Mouse (Mus musculus) liver, embryonic 15.5 days (tissue): Measurements from ENCODE around the gene Casc3. TPM values are rescaled to one million over a fixed set of nuclear protein-coding genes. Genes with fewer than 3 reads are reported as not detected.

Source experiments
- ATAC-seq: fragments of 200-750 bp; cut with Nextera tagmentation; 2 replicates; pipeline ENCODE4 v1.8.0; 2017; ENCODE audit warnings: moderate number of reproducible peaks, mild to moderate bottlenecking, moderate library complexity; ENCODE audit not compliant: insufficient read depth
- H3K27ac ChIP-seq: fragments of 300-500 bp; sonication (generic); replicated peaks from 2 replicates; pipeline ENCODE4 v1.5.1; 2015; ENCODE audit warnings: mild to moderate bottlenecking, inconsistent platforms
- H3K27me3 ChIP-seq: fragments of 300-500 bp; sonication (generic); 2 replicates; pipeline ENCODE4 v1.6.1; 2015; ENCODE audit warnings: mild to moderate bottlenecking, inconsistent platforms
- H3K36me3 ChIP-seq: fragments of 300-500 bp; sonication (generic); replicated peaks from 2 replicates; pipeline ENCODE4 v1.6.1; 2015; ENCODE audit warnings: moderate library complexity, mild to moderate bottlenecking, inconsistent platforms
- H3K4me1 ChIP-seq: fragments of 300-500 bp; sonication (generic); replicated peaks from 2 replicates; pipeline ENCODE4 v1.6.1; 2015; ENCODE audit warnings: inconsistent platforms
- H3K4me2 ChIP-seq: fragments of 300-500 bp; sonication (generic); 2 replicates; pipeline ENCODE4 v1.6.1; 2015; ENCODE audit warnings: moderate library complexity, mild to moderate bottlenecking, inconsistent platforms
- H3K4me3 ChIP-seq: fragments of 300-500 bp; sonication (generic); replicated peaks from 2 replicates; pipeline ENCODE4 v1.5.1; 2015; ENCODE audit warnings: mild to moderate bottlenecking, inconsistent platforms
- H3K9ac ChIP-seq: fragments of 300-500 bp; sonication (generic); 2 replicates; pipeline ENCODE4 v1.6.1; 2015; ENCODE audit warnings: moderate library complexity, mild to moderate bottlenecking, inconsistent platforms
- H3K9me3 ChIP-seq: fragments of 300-500 bp; sonication (generic); replicated peaks from 2 replicates; pipeline ENCODE4 v1.6.1; 2016; ENCODE audit warnings: inconsistent platforms
- WGBS: fragments of 180-500 bp; shearing (Covaris S2); methylation state at CpG from one replicate; pipeline ENCODE4 v1.1.7; 2015; ENCODE audit warnings: mixed read lengths; ENCODE audit not compliant: insufficient replicate concordance; 5-methylcytosine and 5-hydroxymethylcytosine counted together
- polyA plus RNA-seq: library from polyadenylated mRNA; unstranded; fragments of >200 nt; fragmentation: Nextera tagmentation; extraction: Ambion mirVana; gene quantifications from 2 replicates; pipeline ENCODE4 v1.2.1, GENCODE M21; 2015

Gene Casc3
- polyA plus RNA-seq, 1 experiment from 2014 or later = 14.4 TPM

DNA sequence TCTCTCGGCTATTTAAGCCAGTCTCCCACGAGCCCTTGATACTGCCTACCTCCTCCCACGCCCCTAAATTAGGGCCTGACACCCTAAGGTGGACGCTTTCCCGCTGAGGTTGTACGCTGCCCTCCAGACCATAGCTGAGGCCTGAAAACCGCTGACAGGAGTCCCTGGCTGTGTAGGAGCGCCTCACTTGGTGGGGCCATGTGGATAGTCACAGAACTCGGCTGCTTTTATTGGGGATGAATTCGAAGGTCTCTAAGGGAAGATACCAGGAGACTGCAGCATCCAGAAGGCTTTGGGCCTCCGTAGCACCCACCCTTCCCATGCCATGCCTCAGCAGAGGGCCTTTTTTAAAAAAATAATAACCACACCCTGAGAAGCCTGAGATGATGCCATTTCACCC lies 33.2 kb downstream of the Casc3 start:
- Histone ChIP-seq H3K27me3 (peaks cover 61% of the 10 kb centered on the region), H3K4me1 (peaks cover 20% of the 10 kb centered on the region), H3K9ac (no peak overlapping the region), H3K4me2 (no peak overlapping the region), H3K4me3 (no peak overlapping the region), H3K36me3 (peaks cover 16% of the 10 kb centered on the region), H3K27ac (no peak overlapping the region), H3K9me3 (no peaks in the 10 kb centered on the region)
- 61% methylated on average over 11 of the region's 11 CpGs for WGBS
- no peak for ATAC-seq

DNA sequence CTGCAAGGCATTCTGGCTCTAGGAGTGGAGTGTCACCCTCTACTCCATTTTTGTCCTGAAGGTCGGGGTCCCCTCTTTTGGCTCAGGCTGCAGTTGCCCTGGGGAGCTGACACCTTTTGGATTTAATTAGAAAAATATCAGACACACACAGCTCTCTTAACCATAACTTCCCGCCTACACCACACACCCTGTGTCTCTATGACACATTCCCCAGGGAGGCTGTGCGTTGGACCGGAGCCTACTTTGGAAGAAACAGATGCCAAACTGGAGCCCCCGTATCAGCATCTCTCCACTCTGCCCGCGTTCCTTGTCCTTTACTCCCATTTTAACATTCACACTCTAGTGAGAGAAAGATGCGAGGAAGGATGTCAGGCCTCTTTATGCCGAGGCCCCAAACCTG lies 33.8 kb downstream of the Casc3 start:
- H3K4me3 ChIP-seq = no peak overlapping the region
- WGBS = 72% methylated on average over 9 of the region's 9 CpGs
- H3K27ac ChIP-seq = no peak overlapping the region

DNA sequence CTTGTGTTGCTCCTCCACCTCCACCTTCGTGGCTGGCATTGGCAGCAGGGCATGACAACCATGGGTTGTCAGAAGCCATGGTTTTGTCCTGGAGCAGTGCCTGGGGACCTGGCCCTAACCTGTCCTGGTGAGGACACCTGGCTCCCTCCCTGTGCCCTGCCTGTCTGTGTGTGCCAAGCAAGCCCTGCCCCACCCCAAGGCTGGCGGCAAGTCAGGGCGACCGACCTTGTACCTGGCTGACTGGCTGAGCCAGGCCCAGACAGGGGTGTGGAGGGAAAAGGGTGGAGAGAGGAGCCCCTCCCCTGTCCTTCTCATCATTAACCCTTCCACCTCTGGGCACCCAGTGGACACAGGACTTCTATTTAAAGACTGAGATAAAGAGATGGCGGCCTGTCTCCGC lies 34.7 kb downstream of the Casc3 start:
- WGBS = 46% methylated on average over 6 of the region's 6 CpGs
- H3K4me3 ChIP-seq = no peak overlapping the region
- no peak for ATAC-seq

More for the DNA sequence above, 33.8 kb downstream of the Casc3 start:
- H3K9ac ChIP-seq = no peak overlapping the region
- no peak for ATAC-seq
- H3K9me3 ChIP-seq = no peaks in the 10 kb centered on the region
- no peak overlapping the region for H3K4me2 ChIP-seq
- H3K27me3 ChIP-seq = peaks cover 64% of the 10 kb centered on the region
- peaks cover 10% of the 10 kb centered on the region for H3K36me3 ChIP-seq
- peaks cover 20% of the 10 kb centered on the region for H3K4me1 ChIP-seq

DNA sequence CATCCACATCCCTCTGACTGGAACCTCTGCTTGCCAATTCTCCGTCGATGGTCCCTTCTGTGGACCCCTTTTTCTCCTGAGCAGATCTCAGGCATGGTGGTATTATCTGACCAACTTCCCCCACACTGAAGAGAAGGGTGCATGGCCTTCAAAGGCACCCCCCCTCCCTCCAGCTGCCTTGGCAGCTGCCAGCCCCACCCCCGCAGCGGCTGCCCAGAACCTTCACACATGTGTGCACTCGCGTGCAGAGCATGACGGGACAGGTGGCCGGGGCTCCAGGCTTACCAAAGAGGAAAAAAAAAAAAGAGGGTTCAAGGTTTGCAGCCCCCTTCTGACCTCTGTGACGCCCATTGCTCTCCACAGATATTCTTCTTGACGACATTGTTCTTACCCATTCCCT lies 35.2 kb downstream of the Casc3 start:
- H3K4me1 ChIP-seq = peaks cover 20% of the 10 kb centered on the region
- 58% methylated on average over 10 of the region's 10 CpGs for WGBS
- no peaks in the 10 kb centered on the region for H3K9me3 ChIP-seq
- no peaks in the 10 kb centered on the region for H3K36me3 ChIP-seq
- no peak overlapping the region for H3K4me2 ChIP-seq
- ATAC-seq = no peak
- no peak overlapping the region for H3K4me3 ChIP-seq
- no peak overlapping the region for H3K27ac ChIP-seq
- H3K9ac ChIP-seq = no peak overlapping the region
- H3K27me3 ChIP-seq = peaks cover 70% of the 10 kb centered on the region

More for the DNA sequence above, 34.7 kb downstream of the Casc3 start:
- peaks cover 66% of the 10 kb centered on the region for H3K27me3 ChIP-seq
- no peak overlapping the region for H3K27ac ChIP-seq
- no peaks in the 10 kb centered on the region for H3K9me3 ChIP-seq
- no peak overlapping the region for H3K9ac ChIP-seq
- H3K36me3 ChIP-seq = peaks cover 1% of the 10 kb centered on the region
- H3K4me1 ChIP-seq = peaks cover 20% of the 10 kb centered on the region
- H3K4me2 ChIP-seq = no peak overlapping the region

DNA sequence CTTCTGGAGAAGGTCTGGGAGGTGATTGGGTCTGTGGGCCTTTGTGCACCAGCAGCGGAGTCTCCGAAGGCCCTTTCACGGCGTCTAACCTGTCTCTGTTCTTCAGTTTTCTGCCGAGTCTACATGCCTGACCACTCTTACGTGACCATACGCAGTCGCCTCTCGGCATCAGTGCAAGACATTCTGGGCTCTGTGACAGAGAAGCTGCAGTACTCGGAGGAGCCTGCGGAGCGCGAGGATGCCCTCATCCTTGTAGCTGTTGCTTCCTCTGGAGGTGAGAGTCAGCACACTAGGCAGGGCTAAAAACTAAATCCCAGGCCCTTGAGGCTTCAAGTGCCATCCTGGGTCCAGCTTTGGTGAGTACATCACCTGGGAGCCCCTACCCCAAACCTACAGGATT lies 41.3 kb downstream of the Casc3 start:
- Histone ChIP-seq H3K9ac (no peak overlapping the region), H3K4me1 (peaks cover 7% of the 10 kb centered on the region; the same call in 1 of the 2 replicates), H3K36me3 (no peaks in the 10 kb centered on the region), H3K4me2 (no peak overlapping the region), H3K9me3 (no peaks in the 10 kb centered on the region), H3K4me3 (no peak overlapping the region), H3K27ac (no peak overlapping the region), H3K27me3 (peaks cover 54% of the 10 kb centered on the region)
- ATAC-seq = no peak
- WGBS = 66% methylated on average over 13 of the region's 13 CpGs

DNA sequence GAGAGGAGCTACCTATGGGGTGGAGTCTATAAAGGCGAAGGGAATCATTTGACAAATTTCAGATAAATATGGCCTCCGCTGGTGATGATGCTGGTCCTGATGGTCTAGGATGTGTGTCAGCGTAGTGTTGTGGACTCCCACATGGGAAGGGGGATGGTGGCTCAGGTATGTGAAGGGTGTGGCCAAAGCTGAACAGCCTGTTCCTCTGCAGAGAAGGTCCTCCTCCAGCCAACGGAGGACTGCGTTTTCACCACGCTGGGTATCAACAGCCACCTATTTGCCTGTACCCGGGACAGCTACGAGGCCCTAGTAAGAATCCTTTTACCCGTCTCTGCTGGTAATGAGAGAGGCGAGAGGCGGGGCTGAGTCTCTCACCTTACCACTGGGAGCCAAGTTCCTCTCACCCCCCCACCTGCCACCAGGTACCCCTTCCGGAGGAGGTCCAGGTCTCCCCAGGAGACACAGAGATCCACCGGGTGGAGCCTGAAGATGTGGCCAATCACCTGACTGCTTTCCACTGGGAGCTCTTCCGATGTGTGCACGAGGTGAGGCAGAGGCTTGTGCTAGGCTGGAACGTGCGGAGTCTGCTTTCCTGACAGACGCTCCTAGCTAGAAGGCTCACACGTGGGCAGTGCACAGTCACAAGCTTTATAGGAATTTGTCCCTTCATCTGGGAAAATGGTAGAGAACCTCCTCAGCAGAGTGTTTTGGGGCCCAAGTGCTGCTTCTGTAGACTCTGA lies 42.3 kb downstream of the Casc3 start:
- ATAC-seq = no peak
- H3K4me1 ChIP-seq = peaks cover 7% of the 10 kb centered on the region; the same call in 1 of the 2 replicates
- H3K4me2 ChIP-seq = no peak overlapping the region
- H3K9me3 ChIP-seq = no peaks in the 10 kb centered on the region
- H3K9ac ChIP-seq = no peak overlapping the region
- no peaks in the 10 kb centered on the region for H3K36me3 ChIP-seq
- H3K27me3 ChIP-seq = peaks cover 55% of the 10 kb centered on the region
- no peak overlapping the region for H3K4me3 ChIP-seq
- 59% methylated on average over 19 of the region's 19 CpGs for WGBS
- H3K27ac ChIP-seq = no peak overlapping the region

DNA sequence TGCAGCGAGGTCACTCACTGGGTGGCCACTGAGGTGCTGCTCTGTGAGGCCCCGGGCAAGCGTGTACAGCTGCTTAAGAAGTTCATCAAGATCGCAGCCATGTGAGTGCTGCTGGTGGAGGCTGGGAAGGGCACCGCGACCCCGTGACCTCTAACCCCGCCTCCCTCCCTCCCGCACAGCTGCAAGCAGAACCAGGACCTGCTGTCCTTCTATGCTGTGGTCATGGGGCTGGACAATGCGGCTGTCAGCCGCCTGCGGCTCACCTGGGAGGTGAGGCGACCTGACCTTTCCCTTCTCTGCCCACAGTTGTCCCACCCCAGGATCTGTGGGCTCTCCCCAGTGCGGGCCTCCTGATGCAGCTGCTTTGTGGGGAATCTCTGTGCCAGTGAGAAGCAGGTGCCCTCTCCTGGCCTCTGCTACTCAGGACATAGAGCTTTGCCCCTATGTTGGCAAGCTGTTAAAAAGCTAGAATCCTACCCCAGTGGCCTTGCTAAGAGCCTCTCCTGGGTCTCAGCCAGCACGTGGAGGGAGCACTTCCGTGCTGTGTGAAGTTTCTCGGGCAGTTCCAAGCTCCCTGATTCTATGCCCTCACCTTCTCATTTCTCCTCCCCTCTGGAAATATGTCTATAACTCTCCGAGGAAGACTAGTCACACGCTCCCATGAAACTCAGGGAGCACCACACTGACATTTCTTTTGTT lies 44.6 kb downstream of the Casc3 start:
- Histone ChIP-seq H3K27me3 (peaks cover 42% of the 10 kb centered on the region), H3K9ac (no peak overlapping the region), H3K36me3 (no peaks in the 10 kb centered on the region), H3K4me2 (peak overlapping the region; percentile 27), H3K27ac (no peak overlapping the region), H3K9me3 (no peaks in the 10 kb centered on the region), H3K4me1 (peaks cover 17% of the 10 kb centered on the region), H3K4me3 (no peak overlapping the region)
- 37% methylated on average over 19 of the region's 19 CpGs for WGBS
- ATAC-seq = no peak

DNA sequence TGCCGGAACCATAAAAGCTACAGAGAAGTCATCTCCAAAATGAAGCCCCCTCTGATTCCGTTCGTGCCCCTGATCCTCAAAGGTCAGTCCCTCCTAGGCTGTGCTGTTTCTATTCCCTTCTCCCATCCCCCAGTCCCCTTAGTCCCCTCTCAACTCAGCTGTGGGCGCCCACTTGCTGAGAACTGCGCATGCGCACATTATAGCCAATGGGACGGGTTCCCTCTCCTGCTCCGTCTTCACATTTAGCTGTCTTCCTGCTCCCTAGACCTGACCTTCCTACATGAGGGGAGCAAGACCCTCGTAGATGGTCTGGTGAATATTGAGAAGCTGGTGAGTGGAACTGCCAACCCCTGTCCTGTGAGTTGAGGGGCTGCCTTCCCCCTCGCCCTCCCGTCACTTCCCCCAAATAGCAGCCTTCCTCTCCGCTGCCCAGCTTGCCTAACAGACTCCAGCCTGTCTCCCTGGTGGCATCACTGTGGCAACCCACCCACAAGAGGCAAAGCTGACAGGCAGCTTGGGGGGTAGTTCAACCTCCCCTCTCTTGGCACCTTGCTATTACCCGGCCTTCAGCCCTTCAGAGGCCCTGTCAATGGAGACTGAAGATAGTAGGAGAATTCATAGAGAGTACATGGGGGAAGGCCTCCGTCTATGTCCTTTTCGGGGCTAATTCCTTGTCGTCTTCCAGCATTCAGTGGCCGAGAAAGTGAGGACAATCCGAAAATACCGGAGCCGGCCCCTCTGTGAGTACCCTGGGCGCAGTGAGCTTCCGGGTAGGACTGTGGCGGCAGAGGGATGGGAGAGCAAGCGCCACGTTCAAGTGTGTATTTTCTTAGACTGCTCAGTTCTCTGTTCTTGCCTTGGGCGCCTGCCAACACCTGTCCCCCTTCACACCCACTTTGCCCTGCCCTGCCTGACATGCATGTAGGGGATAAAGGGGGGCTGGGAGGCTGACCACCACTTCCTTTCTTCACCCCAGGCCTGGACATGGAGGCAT lies 45.7 kb downstream of the Casc3 start:
- Histone ChIP-seq H3K36me3 (no peaks in the 10 kb centered on the region), H3K9me3 (no peaks in the 10 kb centered on the region), H3K4me3 (no peak overlapping the region), H3K9ac (no peak overlapping the region), H3K4me1 (peaks cover 17% of the 10 kb centered on the region), H3K27ac (no peak overlapping the region), H3K27me3 (peaks cover 34% of the 10 kb centered on the region), H3K4me2 (no peak overlapping the region)
- no peak for ATAC-seq
- 73% methylated on average over 26 of the region's 26 CpGs for WGBS

DNA sequence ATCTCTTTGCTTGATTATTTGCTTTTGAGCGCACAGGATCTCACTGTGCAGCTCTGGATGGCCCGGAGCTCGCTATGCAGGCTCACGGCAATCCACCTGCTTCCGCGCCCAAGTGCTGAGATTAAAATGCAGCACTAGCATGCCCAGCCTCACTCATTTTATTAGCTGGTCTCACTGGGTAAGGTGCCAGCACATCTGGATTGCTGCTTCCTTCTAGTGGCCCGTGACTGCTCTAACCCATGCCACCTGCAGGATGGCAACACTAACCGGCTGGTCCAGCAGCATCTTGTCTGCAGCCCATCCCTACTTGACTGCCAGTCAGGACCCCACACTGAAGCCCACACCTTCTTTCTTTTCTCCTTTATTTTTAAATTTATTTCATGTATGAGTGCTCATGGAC lies 49.4 kb downstream of the Casc3 start:
- no peak for ATAC-seq
- Histone ChIP-seq H3K9ac (no peak overlapping the region), H3K36me3 (no peaks in the 10 kb centered on the region), H3K27me3 (peaks cover 20% of the 10 kb centered on the region), H3K4me2 (no peak overlapping the region), H3K27ac (no peak overlapping the region), H3K9me3 (no peaks in the 10 kb centered on the region), H3K4me1 (peaks cover 18% of the 10 kb centered on the region), H3K4me3 (no peak overlapping the region)
- 84% methylated on average over 8 of the region's 8 CpGs for WGBS

DNA sequence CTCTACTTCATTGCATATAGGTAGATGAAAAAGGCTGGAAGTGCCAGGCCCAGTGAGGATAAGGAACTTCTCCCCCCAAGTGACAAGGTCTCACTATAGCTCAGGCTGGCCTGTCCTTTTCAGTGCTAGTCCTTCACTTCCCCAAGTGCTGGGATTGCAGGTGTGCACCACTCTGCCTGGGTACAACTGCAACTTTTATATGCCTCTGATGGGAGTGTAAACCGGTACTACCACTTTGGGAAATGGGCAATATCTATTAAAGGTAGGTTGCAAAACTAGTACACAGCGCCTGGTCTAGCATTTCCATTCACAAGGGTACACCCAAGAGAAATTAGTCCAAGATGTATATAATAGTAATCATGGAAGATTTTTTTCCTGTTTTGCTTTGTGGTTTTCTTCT lies 50.0 kb downstream of the Casc3 start:
- H3K27me3 ChIP-seq = peaks cover 15% of the 10 kb centered on the region
- H3K4me1 ChIP-seq = peaks cover 18% of the 10 kb centered on the region
- H3K9ac ChIP-seq = no peak overlapping the region
- no peak overlapping the region for H3K27ac ChIP-seq
- no peak overlapping the region for H3K4me2 ChIP-seq
- no peaks in the 10 kb centered on the region for H3K9me3 ChIP-seq
- no peak overlapping the region for H3K4me3 ChIP-seq
- H3K36me3 ChIP-seq = no peaks in the 10 kb centered on the region
- no peak for ATAC-seq
- 75% methylated on average over 2 of the region's 2 CpGs for WGBS
